In genomic region chr7:16874190-16874589, GRCm38 (mm10) we compare ENCODE assay signal across 8 mouse cellular contexts. TPM values are rescaled to one million over a fixed set of nuclear protein-coding genes. Genes with fewer than 3 reads are reported as not detected.
DNase-seq lines count a peak whose midpoint lies in the region; ATAC-seq and TF ChIP-seq lines count a peak whose summit lies in the region.

No protein-coding gene starts in this region.

- peaks cover 14% of the 10 kb centered on the region for H3K4me1 ChIP-seq in hindbrain, embryonic 16.5 days (ENCODE audit: control insufficient read depth, insufficient read depth, low read depth, low read length)

- peak overlapping the region; percentile 41 for H3K9ac ChIP-seq in hindbrain, embryonic 16.5 days (ENCODE audit: low read depth, low read length)

- no peaks in the 10 kb centered on the region for H3K9me3 ChIP-seq in hindbrain, embryonic 16.5 days (ENCODE audit: control insufficient read depth, low read length)

- peak overlapping the region; percentile 72 for H3K27ac ChIP-seq in hindbrain, embryonic 16.5 days (ENCODE audit: low read depth, low read length)
- H3K27ac ChIP-seq in left cerebral cortex, adult 2 months: peak overlapping the region; percentile 95

- WGBS in hindbrain, embryonic 16.5 days: 4% methylated on average over 17 of the region's 17 CpGs

- no peaks in the 10 kb centered on the region for H3K27me3 ChIP-seq in hindbrain, embryonic 16.5 days (replicated peaks; ENCODE audit: control insufficient read depth, insufficient read depth, low read length)

- no peak for ATAC-seq in hindbrain, embryonic 16.5 days
- peak; percentile 72 for ATAC-seq in megakaryocyte, adult 5-6 weeks (ENCODE audit: poor library complexity, severe bottlenecking)

- peak overlapping the region; percentile 58 for H3K4me2 ChIP-seq in hindbrain, embryonic 16.5 days (ENCODE audit: low read length)

- H3K4me3 ChIP-seq in hindbrain, embryonic 16.5 days (ENCODE audit: low read length): peak overlapping the region; percentile 84
- H3K4me3 ChIP-seq in left cerebral cortex, adult 2 months: peak overlapping the region; percentile 34

- TF ChIP-seq CTCF in left cerebral cortex, adult 2 months (IDR thresholded peaks at IDR 0.05): peak; percentile 93

- no peaks in the 10 kb centered on the region for H3K36me3 ChIP-seq in hindbrain, embryonic 16.5 days (ENCODE audit: control insufficient read depth, insufficient read depth, low read length)

- DNase-seq in T-cell, adult 2 months (ENCODE audit: low spot score): peak; percentile 87
- DNase-seq in cerebellum, postnatal 4 days (ENCODE audit: low spot score in 2 of 2): peak; percentile 54 to 78
- DNase-seq in gastrocnemius, adult 18-20 months (ENCODE audit: low spot score): peak; percentile 86
- DNase-seq in left cerebral cortex, adult 2 months (ENCODE audit: extremely low spot score in 1 of 2, low spot score in 2 of 2): peak; percentile 78 to 80
- peak; percentile 83 to 86 for DNase-seq in right cerebral cortex, postnatal 10 days (ENCODE audit: low spot score in 2 of 2)
- DNase-seq in urinary bladder, postnatal 4 days (ENCODE audit: low spot score in 2 of 2): peak; percentile 67 to 78

- intact Hi-C loops in left cerebral cortex, adult 2 months (cut with DNase I): loop anchor here (1.0 kb wide), 1 partner anchor 18 kb away; no protein-coding TSS in a partner anchor

RNA-seq across cellular contexts. Expression of gene Dact3, which starts 0.9 kb away (rescaled TPM):
- 1 to 10 TPM in 1 of 2 experiments, under 1 TPM in 1; 0.89 to 1.6 TPM for total RNA-seq in gastrocnemius, adult 18-20 months (2021)
- 2.9 and 3.5 TPM in 2 replicates for polyA plus RNA-seq in hindbrain, embryonic 16.5 days (2015; fragmentation: Nextera tagmentation; extraction: Ambion mirVana)
- total RNA-seq in left cerebral cortex, adult 2 months (2021): 100 to 1,000 TPM; 188 to 196 TPM
- 0.09 and 0.23 TPM in 2 replicates for total RNA-seq in megakaryocyte, adult 5-6 weeks (2015)
- 0.15 and 0.16 TPM in 2 replicates for total RNA-seq in megakaryocyte, adult 5-6 weeks (2017)

RNA-seq across cellular contexts. Expression of gene Gng8, which starts 17.4 kb away (rescaled TPM):
- total RNA-seq in gastrocnemius, adult 18-20 months (2021): under 1 TPM; 0.37 to 0.71 TPM
- polyA plus RNA-seq in hindbrain, embryonic 16.5 days (2015; fragmentation: Nextera tagmentation; extraction: Ambion mirVana): 1.5 and 1.6 TPM in 2 replicates
- total RNA-seq in left cerebral cortex, adult 2 months (2021): 1 to 10 TPM; 1.8 to 2.7 TPM
- not detected in 2 replicates for total RNA-seq in megakaryocyte, adult 5-6 weeks (2015)
- 0.48 TPM in 1 of 2 replicates, not detected in the other for total RNA-seq in megakaryocyte, adult 5-6 weeks (2017)

RNA-seq across cellular contexts. Expression of gene Prkd2, which starts 31.5 kb away (rescaled TPM):
- 1 to 10 TPM; 4.9 to 5.9 TPM for total RNA-seq in gastrocnemius, adult 18-20 months (2021)
- polyA plus RNA-seq in hindbrain, embryonic 16.5 days (2015; fragmentation: Nextera tagmentation; extraction: Ambion mirVana): 5.2 and 6.5 TPM in 2 replicates
- 10 to 100 TPM in 1 of 2 experiments, 1 to 10 TPM in 1; 6.3 to 12.0 TPM for total RNA-seq in left cerebral cortex, adult 2 months (2021)
- total RNA-seq in megakaryocyte, adult 5-6 weeks (2015): 8.8 and 14.0 TPM in 2 replicates
- total RNA-seq in megakaryocyte, adult 5-6 weeks (2017): 9.4 and 10.1 TPM in 2 replicates

RNA-seq across cellular contexts. Expression of gene Ptgir, which starts 32.1 kb away (rescaled TPM):
- 1 to 10 TPM in 1 of 2 experiments, under 1 TPM in 1; 0.39 to 2.2 TPM for total RNA-seq in gastrocnemius, adult 18-20 months (2021)
- polyA plus RNA-seq in hindbrain, embryonic 16.5 days (2015; fragmentation: Nextera tagmentation; extraction: Ambion mirVana): 0.14 and 0.26 TPM in 2 replicates
- total RNA-seq in left cerebral cortex, adult 2 months (2021): under 1 TPM; 0.11 to 0.21 TPM
- 16.0 and 18.1 TPM in 2 replicates for total RNA-seq in megakaryocyte, adult 5-6 weeks (2015)
- total RNA-seq in megakaryocyte, adult 5-6 weeks (2017): 14.5 and 16.6 TPM in 2 replicates

RNA-seq across cellular contexts. Expression of gene Calm3, which starts 49.7 kb away (rescaled TPM):
- 100 to 1,000 TPM; 334 to 349 TPM for total RNA-seq in gastrocnemius, adult 18-20 months (2021)
- 419 and 442 TPM in 2 replicates for polyA plus RNA-seq in hindbrain, embryonic 16.5 days (2015; fragmentation: Nextera tagmentation; extraction: Ambion mirVana)
- total RNA-seq in left cerebral cortex, adult 2 months (2021): 1,000 to 10,000 TPM; 1,732 to 1,834 TPM
- total RNA-seq in megakaryocyte, adult 5-6 weeks (2015): 113 and 140 TPM in 2 replicates
- total RNA-seq in megakaryocyte, adult 5-6 weeks (2017): 322 and 392 TPM in 2 replicates

Comparison
In these comparisons a context has a peak if more than half of its experiments do, and no peak if none do; other contexts are left out.
1. RNA of gene Dact3, which starts 0.9 kb away (total RNA-seq): 188 to 196 TPM in left cerebral cortex, adult 2 months; 0.89 to 1.6 TPM in gastrocnemius, adult 18-20 months and 0.09 to 0.23 TPM in megakaryocyte, adult 5-6 weeks; every median in the first group is over 10 times any median in the second.
2. Peak in every context shown above with its lines, with median percentiles within 50 percentile points of each other: DNase-seq.